Mouse (Mus musculus) CH12.LX (cell line): ENCODE data around the gene Prm3. TPM values are rescaled to one million over a fixed set of nuclear protein-coding genes. Genes with fewer than 3 reads are reported as not detected.

Experiments used
- DNase-seq: peaks from one replicate; pipeline ENCODE4 v3.0.0-alpha.2; 2013; ENCODE audit errors: extremely low read depth
- H3K27ac ChIP-seq: 2 replicates; pipeline ENCODE4 v1.5.1; 2012; ENCODE audit warnings: low read depth, mild to moderate bottlenecking, control low read depth, moderate library complexity; ENCODE audit not compliant: insufficient read depth
- H3K27me3 ChIP-seq: replicated peaks from 2 replicates; pipeline ENCODE3; 2012; ENCODE audit warnings: inconsistent platforms
- H3K36me3 ChIP-seq, 2 experiments: replicated peaks in 1 of 2; 2 replicates each; pipeline versions ENCODE3 to v1.6.1; 2012; ENCODE audit warnings: inconsistent platforms in 1 of 2, low read length in 1 of 2, mild to moderate bottlenecking in 1 of 2, mixed read lengths in 1 of 2, moderate library complexity in 1 of 2; ENCODE audit not compliant: control insufficient read depth in 1 of 2, insufficient read depth in 1 of 2
- H3K4me1 ChIP-seq, 2 experiments: 2 replicates each; pipeline ENCODE4 v1.6.1; 2012; ENCODE audit warnings: inconsistent platforms in 1 of 2, moderate library complexity in 1 of 2; ENCODE audit not compliant: insufficient read depth in 2 of 2, control insufficient read depth in 1 of 2
- H3K4me2 ChIP-seq: 2 replicates; pipeline ENCODE4 v1.6.1; 2012; ENCODE audit warnings: low read depth, mild to moderate bottlenecking, control low read depth; ENCODE audit not compliant: poor library complexity, insufficient read depth, severe bottlenecking
- H3K4me3 ChIP-seq, 3 experiments: fragments of 150-350 bp in 1 of 3; sonication (generic) in 1 of 3; replicated peaks in 1 of 3; 2 replicates each; pipeline versions ENCODE3 to v1.5.1; 2011 to 2012; ENCODE audit warnings: low read depth in 2 of 3, low read length in 2 of 3, mild to moderate bottlenecking in 2 of 3, moderate library complexity in 2 of 3, control low read depth in 1 of 3, improper control_type of control experiment in 1 of 3, inconsistent platforms in 1 of 3, mixed read lengths in 1 of 3; ENCODE audit not compliant: poor library complexity in 1 of 3
- H3K79me2 ChIP-seq: replicated peaks from 2 replicates; pipeline ENCODE4 v1.6.1; 2012; ENCODE audit warnings: mild to moderate bottlenecking, moderate library complexity; ENCODE audit not compliant: control insufficient read depth, poor library complexity, insufficient read depth, severe bottlenecking; ENCODE audit errors: extremely low read depth
- H3K9ac ChIP-seq: 2 replicates; pipeline ENCODE4 v1.6.1; 2012; ENCODE audit warnings: low read depth, mild to moderate bottlenecking, control low read depth, moderate library complexity; ENCODE audit not compliant: insufficient read depth
- H3K9me3 ChIP-seq: replicated peaks from 2 replicates; pipeline ENCODE3; 2012; ENCODE audit warnings: low read length, inconsistent platforms, mixed read lengths
- BHLHE40 ChIP-seq: IDR thresholded peaks from 2 replicates; pipeline ENCODE4 v1.6.1; 2011; ENCODE audit warnings: mild to moderate bottlenecking, low read depth, low read length, improper control_type of control experiment
- CHD1 ChIP-seq: IDR thresholded peaks from 2 replicates; pipeline ENCODE4 v1.6.1; 2012; ENCODE audit warnings: low read depth, low read length, improper control_type of control experiment, inconsistent platforms
- CTCF ChIP-seq, 2 experiments: IDR thresholded peaks in 1 of 2; conservative IDR thresholded peaks in 1 of 2; 2 replicates each; pipeline ENCODE4 v1.5.1; 2011 to 2012; ENCODE audit warnings: low read depth in 2 of 2, low read length in 2 of 2, improper control_type of control experiment in 1 of 2, inconsistent platforms in 1 of 2, mild to moderate bottlenecking in 1 of 2, moderate library complexity in 1 of 2
- ELF1 ChIP-seq: IDR thresholded peaks from 2 replicates; pipeline ENCODE4 v1.6.1; 2014; ENCODE audit warnings: low read depth, mild to moderate bottlenecking, inconsistent platforms, low read length, improper control_type of control experiment
- EP300 ChIP-seq: IDR thresholded peaks from 2 replicates; pipeline ENCODE4 v1.6.1; 2011; ENCODE audit warnings: low read length, improper control_type of control experiment
- ETS1 ChIP-seq: conservative IDR thresholded peaks from 2 replicates; pipeline ENCODE4 v1.6.1; 2012; ENCODE audit warnings: low read depth, mild to moderate bottlenecking, inconsistent platforms, low read length, improper control_type of control experiment, moderate library complexity
- GABPA ChIP-seq: IDR thresholded peaks from 2 replicates; pipeline ENCODE4 v1.6.1; 2012; ENCODE audit warnings: low read depth, low read length, improper control_type of control experiment, inconsistent platforms; ENCODE audit not compliant: insufficient replicate concordance
- HCFC1 ChIP-seq: IDR thresholded peaks from 2 replicates; pipeline ENCODE4 v1.6.1; 2012; ENCODE audit warnings: low read depth, mild to moderate bottlenecking, inconsistent platforms, low read length, improper control_type of control experiment
- IRF4 ChIP-seq: IDR thresholded peaks from 2 replicates; pipeline ENCODE4 v1.6.1; 2014; ENCODE audit warnings: low read depth, mild to moderate bottlenecking, inconsistent platforms, low read length, improper control_type of control experiment
- JUN ChIP-seq: IDR thresholded peaks from 2 replicates; pipeline ENCODE4 v1.6.1; 2011; ENCODE audit warnings: low read depth, mild to moderate bottlenecking, low read length, improper control_type of control experiment, moderate library complexity; ENCODE audit not compliant: insufficient read depth
- MAFK ChIP-seq: IDR thresholded peaks from 2 replicates; pipeline ENCODE4 v1.6.1; 2011; ENCODE audit warnings: low read length, improper control_type of control experiment; ENCODE audit not compliant: insufficient replicate concordance
- MEF2A ChIP-seq: IDR thresholded peaks from 2 replicates; pipeline ENCODE4 v1.6.1; 2014; ENCODE audit warnings: low read depth, mild to moderate bottlenecking, inconsistent platforms, low read length, improper control_type of control experiment, borderline replicate concordance
- MXI1 ChIP-seq: IDR thresholded peaks from 2 replicates; pipeline ENCODE4 v1.6.1; 2011; ENCODE audit warnings: mild to moderate bottlenecking, low read depth, low read length, improper control_type of control experiment
- NELFE ChIP-seq: IDR thresholded peaks from 2 replicates; pipeline ENCODE4 v1.6.1; 2011; ENCODE audit warnings: low read depth, low read length, improper control_type of control experiment
- PAX5 ChIP-seq: IDR thresholded peaks from 2 replicates; pipeline ENCODE4 v1.6.1; 2012; ENCODE audit warnings: low read length, inconsistent platforms, mixed read lengths
- POLR2A ChIP-seq: IDR thresholded peaks from 2 replicates; pipeline ENCODE4 v1.6.1; 2011; ENCODE audit warnings: low read depth, mild to moderate bottlenecking, improper control_type of control experiment, low read length
- RAD21 ChIP-seq: IDR thresholded peaks from 2 replicates; pipeline ENCODE4 v1.6.1; 2011; ENCODE audit warnings: low read depth, mild to moderate bottlenecking, low read length, improper control_type of control experiment, moderate library complexity
- RCOR1 ChIP-seq: conservative IDR thresholded peaks from 2 replicates; pipeline ENCODE4 v1.6.1; 2012; ENCODE audit warnings: low read depth, mild to moderate bottlenecking, inconsistent platforms, low read length, improper control_type of control experiment
- UBTF ChIP-seq: IDR thresholded peaks from 2 replicates; pipeline ENCODE4 v1.6.1; 2012; ENCODE audit warnings: low read depth, mild to moderate bottlenecking, inconsistent platforms, low read length, improper control_type of control experiment, moderate library complexity
- USF1 ChIP-seq: IDR thresholded peaks from 2 replicates; pipeline ENCODE4 v1.6.1; 2014; ENCODE audit warnings: low read depth, mild to moderate bottlenecking, inconsistent platforms, low read length, improper control_type of control experiment
- USF2 ChIP-seq: conservative IDR thresholded peaks from 2 replicates; pipeline ENCODE4 v1.6.1; 2011; ENCODE audit warnings: low read depth, low read length, improper control_type of control experiment
- ZKSCAN1 ChIP-seq: IDR thresholded peaks from 2 replicates; pipeline ENCODE4 v1.6.1; 2012; ENCODE audit warnings: low read depth, inconsistent platforms, low read length, improper control_type of control experiment, borderline replicate concordance
- ZMIZ1 ChIP-seq: IDR thresholded peaks from 2 replicates; pipeline ENCODE4 v1.6.1; 2012; ENCODE audit warnings: low read depth, mild to moderate bottlenecking, inconsistent platforms, low read length, improper control_type of control experiment
- dilution Hi-C: fragments of 300-500 bp; cut with MboI; formaldehyde crosslinking; loops from 2 replicates; pipeline ENCODE4 v1.14.3; 2020; ENCODE audit warnings: low sequenced_read_pairs; ENCODE audit not compliant: extremely low pct_unique_long_range_greater_than_20kb, extremely low pct_ligation_motif_present
- in situ Hi-C: fragments of 300-500 bp; cut with MboI; formaldehyde crosslinking; loops from 3 replicates; pipeline ENCODE4 v1.14.3; 2019; ENCODE audit warnings: low sequenced_read_pairs, low pct_ligation_motif_present, low pct_unique_long_range_greater_than_20kb, mixed read lengths
- polyA plus RNA-seq: library from polyadenylated mRNA; unstranded; fragments of >175 nt; gene quantifications from 2 replicates; pipeline ENCODE4 v1.2.1, GENCODE M21; 2012; ENCODE audit warnings: low read depth; ENCODE audit not compliant: insufficient read length
- total RNA-seq, 2 experiments: library from RNA; depleted of rRNA; stranded (reverse); fragments of 300-350 nt in 1 of 2; fragments of >200 nt in 1 of 2; gene quantifications; 2 replicates each; pipeline ENCODE4 v1.2.3; 2012 to 2014

Gene Prm3
- total and polyA plus RNA-seq, 3 experiments: not detected

- peak; percentile 88 for TF ChIP-seq MAFK
- peak; percentile 90 for TF ChIP-seq RCOR1
- peak; percentile 84; the same call in 1 of the 2 replicates for TF ChIP-seq UBTF
- no peak for TF ChIP-seq ELF1
- TF ChIP-seq NELFE: peak; percentile 24; the same call in 1 of the 2 replicates
- no peak; the same call in 1 of the 2 replicates for TF ChIP-seq MXI1
These were observed 8.8 kb downstream of the Prm3 start (continued) for GRCm38 (mm10) chr16:10781862-10782371.

GRCm38 (mm10) chr16:10780631-10781120 lies 10.0 kb downstream of the Prm3 start:
- in situ Hi-C loops: loop anchor here (5.0 kb wide), 1 partner anchor 33 kb away; no protein-coding TSS in a partner anchor
- TF ChIP-seq RCOR1: no peak
- 0 out of 2 replicates have a peak, but pooled peaks have one; percentile 17 for TF ChIP-seq ZMIZ1

DNA sequence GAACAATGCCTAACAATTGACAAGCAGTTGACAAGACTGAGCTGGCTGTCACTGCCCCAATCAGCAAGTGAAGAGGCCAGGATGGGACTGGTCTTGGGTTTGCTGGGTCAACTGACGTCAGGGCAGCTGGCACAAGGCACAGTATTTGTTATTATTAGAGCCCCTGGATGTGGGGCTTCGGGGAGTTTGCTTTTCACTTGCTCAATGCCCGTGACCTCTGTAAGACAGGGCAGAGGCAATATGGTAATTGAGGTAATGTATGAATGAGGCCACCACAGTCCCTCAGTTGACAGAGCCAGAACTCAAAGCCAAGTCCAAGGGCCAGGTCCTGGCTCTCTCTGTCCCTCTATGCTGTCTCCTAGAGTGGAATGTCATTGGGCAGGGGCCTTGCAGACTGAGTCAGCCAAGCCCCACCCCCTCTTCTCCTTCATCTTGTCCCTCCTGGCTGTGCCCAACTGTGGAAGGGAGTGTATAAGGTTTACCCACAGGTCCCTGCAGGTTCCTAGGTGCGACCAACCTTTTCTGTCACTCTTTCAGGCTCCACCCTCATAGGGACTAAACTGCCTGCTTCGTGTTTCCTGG lies 13.0 kb downstream of the Prm3 start:
- H3K4me1 ChIP-seq: peaks cover 35 to 83% of the 10 kb centered on the region in 2 experiments
- no peak for TF ChIP-seq EP300
- TF ChIP-seq PAX5: no peak
- no peak for TF ChIP-seq ZKSCAN1
- no peak for TF ChIP-seq RAD21
- TF ChIP-seq CTCF (conservative IDR thresholded peaks at IDR 0.05 in 1 of 2, IDR thresholded peaks at IDR 0.05 in 1 of 2; ENCODE audit: low read depth in 2 of 2, low read length in 2 of 2): no peak
- TF ChIP-seq USF1: no peak
- TF ChIP-seq USF2: no peak
- TF ChIP-seq MXI1: no peak
- TF ChIP-seq HCFC1: no peak
- TF ChIP-seq POLR2A: no peak
- no peak for TF ChIP-seq CHD1
- no peak for TF ChIP-seq JUN
- TF ChIP-seq ZMIZ1: no peak
- TF ChIP-seq IRF4: no peak
- no peak for TF ChIP-seq BHLHE40
- no peak for TF ChIP-seq ETS1
- TF ChIP-seq GABPA: no peak
- TF ChIP-seq RCOR1: no peak
- TF ChIP-seq MEF2A: no peak
- H3K4me3 ChIP-seq: no peak overlapping the region
- no peak for DNase-seq
- H3K27me3 ChIP-seq: no peaks in the 10 kb centered on the region
- H3K9ac ChIP-seq: no peak overlapping the region
- H3K79me2 ChIP-seq: no peaks in the 10 kb centered on the region
- H3K9me3 ChIP-seq: no peaks in the 10 kb centered on the region
- dilution Hi-C loops: no loop called here
- H3K36me3 ChIP-seq: peaks cover 0 to 9% of the 10 kb centered on the region in 2 experiments
- no peak overlapping the region for H3K4me2 ChIP-seq
- in situ Hi-C loops: no loop called here
- H3K27ac ChIP-seq: no peak overlapping the region

More at GRCm38 (mm10) chr16:10780631-10781120, 10.0 kb downstream of the Prm3 start:
- Histone ChIP-seq H3K27ac (peak overlapping the region; percentile 97; the same call in 1 of the 2 replicates), H3K4me3 (no peak overlapping the region), H3K79me2 (peaks cover 16% of the 10 kb centered on the region), H3K9ac (no peak overlapping the region; the same call in 1 of the 2 replicates), H3K9me3 (no peaks in the 10 kb centered on the region), H3K4me2 (no peak overlapping the region), H3K4me1 (peaks cover 23 to 67% of the 10 kb centered on the region in 2 experiments), H3K36me3 (peaks cover 0 to 26% of the 10 kb centered on the region in 2 experiments), H3K27me3 (no peaks in the 10 kb centered on the region)
- dilution Hi-C loops: no loop called here
- no peak for DNase-seq
